In the genomic region with DNA sequence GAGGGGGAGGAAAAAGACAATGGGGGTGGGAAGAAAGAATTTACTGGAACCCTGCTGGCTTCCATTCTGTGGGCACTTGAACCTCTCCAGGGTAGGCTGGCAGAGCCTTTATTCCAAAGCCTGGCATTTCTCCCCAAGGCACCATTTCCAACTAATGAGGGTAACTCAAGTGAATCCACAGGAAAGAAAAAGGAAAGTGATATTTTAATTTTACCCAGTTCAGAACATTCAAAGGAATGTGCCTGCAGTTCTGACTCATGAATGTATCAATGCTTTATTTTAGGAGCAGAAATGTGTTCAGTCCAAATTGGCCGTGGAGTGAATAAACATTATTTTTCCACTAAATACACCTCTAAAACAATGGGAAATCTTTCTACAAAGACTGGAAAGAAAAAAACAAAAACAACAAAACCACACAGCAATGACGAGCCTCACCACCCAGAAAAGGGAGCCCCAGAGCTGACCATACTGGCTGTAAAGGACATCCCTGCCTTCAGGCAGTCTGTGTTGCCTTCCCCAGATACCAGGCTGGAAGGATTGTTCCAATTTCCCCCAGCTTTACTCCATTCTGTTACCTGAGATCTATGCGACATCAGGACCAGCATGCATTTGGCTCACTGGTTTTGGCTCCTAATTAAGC, we compare ENCODE assay signal across 10 mouse cellular contexts.
DNase-seq lines count a peak whose midpoint lies in the region; ATAC-seq lines count a peak whose summit lies in the region.
"Had no signal": no experiment of that assay in that cellular context is flagged by ENCODE, and none has a peak within 500 bp of the region (broad histone marks: within the 10 kb centered on the region; RNA-seq: fewer than 3 reads in every experiment).

No protein-coding gene starts in this region.

- WGBS in hindbrain, embryonic 14.5 days: 60% methylated on average over 3 of the region's 3 CpGs
- 65% methylated on average over 3 of the region's 3 CpGs for WGBS in hindbrain, embryonic 10.5 days
- WGBS in intestine, embryonic 16.5 days: 72% methylated on average over 3 of the region's 3 CpGs

- 0 out of 2 replicates have a peak, but pooled peaks cover 4% of the 10 kb centered on the region for H3K4me1 ChIP-seq in hindbrain, embryonic 14.5 days (replicated peaks; ENCODE audit: control insufficient read depth, insufficient read depth, low read length)
- no peaks in the 10 kb centered on the region for H3K4me1 ChIP-seq in hindbrain, embryonic 10.5 days (replicated peaks)
- H3K4me1 ChIP-seq in intestine, embryonic 16.5 days (ENCODE audit: control insufficient read depth, insufficient read depth, low read length): no peaks in the 10 kb centered on the region
- H3K4me1 ChIP-seq: embryonic facial prominence, embryonic 12.5 days had no signal

- H3K9ac ChIP-seq in hindbrain, embryonic 14.5 days: no peak overlapping the region
- H3K9ac ChIP-seq in intestine, embryonic 16.5 days (ENCODE audit: low read depth, low read length): no peak overlapping the region
- H3K9ac ChIP-seq: embryonic facial prominence, embryonic 12.5 days had no signal

- intact Hi-C loops in left cerebral cortex, postnatal 25 days (cut with DNase I): loop anchor here (10.0 kb wide), 1 partner anchor 249 kb away; no protein-coding TSS in a partner anchor

- no peak for DNase-seq in hindbrain, embryonic 14.5 days (ENCODE audit: low spot score)
- DNase-seq in hindbrain, embryonic 10.5 days (ENCODE audit: low spot score): no peak
- peak; percentile 31 for DNase-seq in 3T3-L1 (ENCODE audit: low read depth, low spot score)
- peak; percentile 77 for DNase-seq in brain, adult 2 months (ENCODE audit: low read depth, low spot score)
- peak; percentile 48 to 82 for DNase-seq in left cerebral cortex, postnatal 25 days (ENCODE audit: low spot score in 2 of 2)
- DNase-seq: kidney, adult 11 months had no signal

- peak overlapping the region; percentile 51; the same call in 1 of the 2 replicates for H3K27ac ChIP-seq in hindbrain, embryonic 14.5 days
- no peak overlapping the region for H3K27ac ChIP-seq in hindbrain, embryonic 10.5 days
- H3K27ac ChIP-seq in intestine, embryonic 16.5 days (ENCODE audit: low read length): no peak overlapping the region
- H3K27ac ChIP-seq: embryonic facial prominence, embryonic 12.5 days had no signal

- H3K27me3 ChIP-seq in hindbrain, embryonic 14.5 days (ENCODE audit: control insufficient read depth, insufficient read depth, low read length): no peaks in the 10 kb centered on the region
- no peaks in the 10 kb centered on the region for H3K27me3 ChIP-seq in hindbrain, embryonic 10.5 days (ENCODE audit: insufficient read depth, poor library complexity, severe bottlenecking)
- H3K27me3 ChIP-seq in intestine, embryonic 16.5 days (replicated peaks; ENCODE audit: control insufficient read depth, insufficient read depth, low read length): no peaks in the 10 kb centered on the region
- H3K27me3 ChIP-seq: CH12.LX; embryonic facial prominence, embryonic 12.5 days had no signal

- H3K36me3 ChIP-seq in hindbrain, embryonic 14.5 days (replicated peaks; ENCODE audit: control insufficient read depth, insufficient read depth): no peaks in the 10 kb centered on the region
- H3K36me3 ChIP-seq in hindbrain, embryonic 10.5 days: no peaks in the 10 kb centered on the region
- no peaks in the 10 kb centered on the region for H3K36me3 ChIP-seq in intestine, embryonic 16.5 days (ENCODE audit: control insufficient read depth, insufficient read depth, low read length)
- H3K36me3 ChIP-seq: embryonic facial prominence, embryonic 12.5 days had no signal

- no peaks in the 10 kb centered on the region for H3K9me3 ChIP-seq in hindbrain, embryonic 14.5 days (ENCODE audit: control insufficient read depth, low read length)
- H3K9me3 ChIP-seq in hindbrain, embryonic 10.5 days: no peaks in the 10 kb centered on the region
- no peaks in the 10 kb centered on the region for H3K9me3 ChIP-seq in intestine, embryonic 16.5 days (ENCODE audit: control insufficient read depth, low read length)
- H3K9me3 ChIP-seq: embryonic facial prominence, embryonic 12.5 days had no signal

- ATAC-seq in hindbrain, embryonic 14.5 days (ENCODE audit: low FRiP score): peak; percentile 75; the same call in 1 of the 2 replicates
- no peak for ATAC-seq in intestine, embryonic 16.5 days
- ATAC-seq in erythroid progenitor cell, adult 5-6 weeks (replicated peaks; ENCODE audit: low FRiP score, poor library complexity, severe bottlenecking): no peak

- no peak overlapping the region for H3K4me2 ChIP-seq in hindbrain, embryonic 14.5 days (replicated peaks)
- H3K4me2 ChIP-seq in intestine, embryonic 16.5 days (ENCODE audit: low read depth, low read length): no peak overlapping the region
- H3K4me2 ChIP-seq: embryonic facial prominence, embryonic 12.5 days had no signal

- no peak overlapping the region for H3K4me3 ChIP-seq in hindbrain, embryonic 14.5 days (replicated peaks; ENCODE audit: low read length)
- no peak overlapping the region for H3K4me3 ChIP-seq in hindbrain, embryonic 10.5 days
- H3K4me3 ChIP-seq in intestine, embryonic 16.5 days (ENCODE audit: low read length): no peak overlapping the region
- H3K4me3 ChIP-seq: embryonic facial prominence, embryonic 12.5 days had no signal

Comparison
In these comparisons a context has a peak if more than half of its experiments do, and no peak if none do; other contexts are left out.
1. DNase-seq: peak in 3T3-L1 (single experiment), brain, adult 2 months (single experiment) and left cerebral cortex, postnatal 25 days (2 of 2); none in hindbrain, embryonic 14.5 days (single experiment) and hindbrain, embryonic 10.5 days (single experiment).